Mouse (Mus musculus) spleen, postnatal 0 days (tissue): ENCODE results near the gene Gm19684. TPM values are rescaled to one million over a fixed set of nuclear protein-coding genes. Genes with fewer than 3 reads are reported as not detected.

ENCODE experiments used
- polyA plus RNA-seq: library from polyadenylated mRNA; unstranded; fragments of >200 nt; fragmentation: Nextera tagmentation; extraction: Ambion mirVana; gene quantifications from 2 replicates; pipeline ENCODE4 v1.2.1, GENCODE M21; 2015

Gm19684 gene
- not detected in 2 replicates for polyA plus RNA-seq

GRCm38 (mm10) chr17:36121352-36122020 is at the start of gene Gm19684:
Gm19684 (plus strand) TSS chr17:36121678.

DNA sequence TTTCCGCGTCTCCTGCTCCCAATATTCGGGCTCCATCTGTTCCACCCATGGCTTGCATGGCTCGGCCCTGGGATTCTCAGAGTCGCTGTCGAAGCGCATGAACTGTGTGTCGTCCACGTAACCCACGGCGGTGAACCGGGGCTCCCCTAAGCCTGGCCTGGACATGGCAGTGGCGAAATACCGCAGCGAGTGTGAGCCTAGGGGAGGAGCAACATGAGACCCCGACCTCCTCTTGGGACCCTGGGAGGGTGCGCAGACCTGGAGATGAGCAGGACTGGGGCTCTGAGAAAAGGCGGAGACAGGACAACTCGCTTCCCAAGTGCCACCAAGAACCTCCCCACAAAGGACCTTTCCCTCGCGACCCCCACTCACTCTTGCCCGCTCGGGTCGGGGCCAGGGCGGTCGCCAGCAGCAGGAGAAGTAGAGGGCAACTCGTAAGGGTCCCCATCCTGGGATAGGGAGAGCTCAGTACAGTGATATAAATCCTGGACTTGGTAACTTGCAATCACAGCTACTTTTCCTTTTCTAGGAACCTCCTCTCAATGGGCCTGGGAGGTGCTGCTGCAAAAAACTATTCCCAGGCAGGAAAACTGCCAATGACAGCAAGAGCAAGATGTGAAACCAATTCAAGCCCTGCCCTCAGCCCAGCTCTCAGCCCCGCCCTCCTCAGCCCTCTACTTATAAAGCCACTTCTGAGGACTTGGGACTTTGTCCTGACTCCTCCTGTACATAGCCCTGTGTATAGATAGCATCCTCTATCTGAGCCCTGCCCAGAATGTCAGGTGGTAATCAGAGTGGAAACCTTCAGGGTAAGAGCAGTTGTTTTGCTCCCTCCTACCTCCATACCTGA is 7.7 kb downstream of the Gm19684 start, which contains the start of gene Gm7030:
Gene Gm7030, minus strand, starts transcription at position 458 of the 850 bp plus-strand sequence.

DNA sequence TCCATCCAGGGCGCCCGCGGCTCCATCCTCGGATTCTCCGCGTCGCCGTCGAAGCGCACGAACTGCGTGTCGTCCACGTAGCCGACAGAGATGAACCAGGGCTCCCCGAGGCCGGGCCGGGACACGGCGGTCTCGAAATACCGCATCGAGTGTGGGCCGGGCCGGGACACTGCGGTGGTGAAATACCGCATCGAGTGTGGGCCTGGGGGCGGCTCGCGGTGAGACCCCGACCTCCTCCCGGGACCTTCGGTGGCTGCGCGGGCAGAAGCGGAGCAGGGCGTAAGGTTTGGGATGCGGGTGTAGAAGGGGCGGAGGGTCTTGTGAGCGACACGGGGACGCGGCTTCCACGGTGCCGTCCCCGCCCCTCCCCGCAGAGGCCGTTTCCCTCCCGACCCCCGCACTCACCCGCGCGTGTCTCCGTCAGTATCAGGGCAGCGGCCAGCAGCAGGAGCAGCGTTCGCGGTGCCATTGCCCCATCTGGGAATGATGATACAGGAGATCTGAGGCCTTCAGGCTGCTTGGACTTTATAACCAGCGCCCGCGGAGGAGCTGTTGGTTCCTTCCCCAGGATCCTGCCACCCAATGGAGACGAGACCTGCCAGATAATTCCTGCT is 46.7 kb downstream of the Gm19684 start, which contains the start of gene Gm8909:
Gene Gm8909, minus strand, starts transcription at position 499 of the 614 bp plus-strand sequence.

Other genes starting within 250 kb of the Gm19684 start
- 33.5 and 34.1 TPM in 2 replicates for gene Dhx16, start 241.9 kb upstream of the Gm19684 start, polyA plus RNA-seq
- 16.2 and 16.7 TPM in 2 replicates for gene 2310061I04Rik, start 224.2 kb upstream of the Gm19684 start, polyA plus RNA-seq
- gene Atat1, start 211.6 kb upstream of the Gm19684 start, polyA plus RNA-seq: 9.9 and 11.9 TPM in 2 replicates
- 71.9 and 77.8 TPM in 2 replicates for gene Mrps18b, start 205.3 kb upstream of the Gm19684 start, polyA plus RNA-seq
- gene Ppp1r10, start 205.2 kb upstream of the Gm19684 start, polyA plus RNA-seq: 17.4 and 18.4 TPM in 2 replicates
- gene Abcf1, start 151.9 kb upstream of the Gm19684 start, polyA plus RNA-seq: 75.9 and 76.2 TPM in 2 replicates
- 18.4 and 21.0 TPM in 2 replicates for gene Gnl1, start 141.8 kb upstream of the Gm19684 start, polyA plus RNA-seq
- gene Prr3, start 141.4 kb upstream of the Gm19684 start, polyA plus RNA-seq: 8.6 and 11.4 TPM in 2 replicates
- gene H2-T24, start 101.1 kb upstream of the Gm19684 start, polyA plus RNA-seq: 9.8 and 11.7 TPM in 2 replicates
- gene H2-T23, start 88.8 kb upstream of the Gm19684 start, polyA plus RNA-seq: 38.3 and 49.1 TPM in 2 replicates
- gene H2-T22, start 78.9 kb upstream of the Gm19684 start, polyA plus RNA-seq: 10.0 and 15.3 TPM in 2 replicates
- not detected in 2 replicates for gene Gm6034, start 78.7 kb upstream of the Gm19684 start, polyA plus RNA-seq
- gene Gm11127, start 63.3 kb upstream of the Gm19684 start, polyA plus RNA-seq: not detected in 2 replicates
- gene Gm7030, start 7.7 kb downstream of the Gm19684 start, polyA plus RNA-seq: not detected in 2 replicates
- gene Gm8909, start 46.9 kb downstream of the Gm19684 start, polyA plus RNA-seq: not detected in 2 replicates
- not detected in 2 replicates for gene H2-T3, start 68.6 kb downstream of the Gm19684 start, polyA plus RNA-seq
- gene Rpp21, start 136.4 kb downstream of the Gm19684 start, polyA plus RNA-seq: 86.7 and 86.8 TPM in 2 replicates
- 6.4 and 7.8 TPM in 2 replicates for gene Trim39, start 150.6 kb downstream of the Gm19684 start, polyA plus RNA-seq
- not detected in 2 replicates for gene H2-M10.2, start 164.8 kb downstream of the Gm19684 start, polyA plus RNA-seq
- gene H2-M10.1, start 204.5 kb downstream of the Gm19684 start, polyA plus RNA-seq: not detected in 2 replicates
- gene H2-M10.3, start 246.7 kb downstream of the Gm19684 start, polyA plus RNA-seq: not detected in 2 replicates